Mouse (Mus musculus) myocyte (in vitro differentiated cells): Measurements from ENCODE around the gene Pappa.

ENCODE experiments used
- CEBPB ChIP-seq: IDR thresholded peaks from 2 replicates; pipeline ENCODE4 v1.6.1; 2011; ENCODE audit warnings: mild to moderate bottlenecking, moderate library complexity; ENCODE audit not compliant: poor library complexity, insufficient read depth, severe bottlenecking
- E2F4 ChIP-seq: IDR thresholded peaks from one replicate; pipeline ENCODE4 v1.6.1; 2011; ENCODE audit warnings: mild to moderate bottlenecking, control low read depth, moderate library complexity; ENCODE audit not compliant: insufficient read depth
- MAX ChIP-seq: IDR thresholded peaks from one replicate; pipeline ENCODE4 v1.6.1; 2011; ENCODE audit warnings: low read depth, mild to moderate bottlenecking, control low read depth
- MYOD1 ChIP-seq, 3 experiments: IDR thresholded peaks; one replicate each; pipeline ENCODE4 v1.6.1; 2011; ENCODE audit warnings: control low read depth in 2 of 3, low read depth in 2 of 3, mild to moderate bottlenecking in 2 of 3, moderate library complexity in 1 of 3; ENCODE audit not compliant: insufficient read length in 2 of 3, control insufficient read depth in 1 of 3
- MYOG ChIP-seq, 3 experiments: IDR thresholded peaks; one replicate each; pipeline ENCODE4 v1.6.1; 2011; ENCODE audit warnings: control low read depth in 2 of 3, low read depth in 2 of 3, mild to moderate bottlenecking in 2 of 3; ENCODE audit not compliant: insufficient read length in 2 of 3, control insufficient read depth in 1 of 3, insufficient read depth in 1 of 3
- POLR2A ChIP-seq: IDR thresholded peaks from one replicate; pipeline ENCODE4 v1.6.1; 2011; ENCODE audit warnings: low read depth, mild to moderate bottlenecking, control low read depth, moderate library complexity; ENCODE audit not compliant: insufficient read length
- POLR2AphosphoS2 ChIP-seq: IDR thresholded peaks from one replicate; pipeline ENCODE4 v1.6.1; 2011; ENCODE audit warnings: low read depth, control low read depth; ENCODE audit not compliant: insufficient read length
- REST ChIP-seq: IDR thresholded peaks from one replicate; pipeline ENCODE4 v1.6.1; 2011; ENCODE audit warnings: mild to moderate bottlenecking, control low read depth, moderate library complexity; ENCODE audit not compliant: insufficient read depth, insufficient read length
- USF1 ChIP-seq: IDR thresholded peaks from one replicate; pipeline ENCODE4 v1.6.1; 2011; ENCODE audit warnings: low read depth, mild to moderate bottlenecking, control low read depth, moderate library complexity

DNA sequence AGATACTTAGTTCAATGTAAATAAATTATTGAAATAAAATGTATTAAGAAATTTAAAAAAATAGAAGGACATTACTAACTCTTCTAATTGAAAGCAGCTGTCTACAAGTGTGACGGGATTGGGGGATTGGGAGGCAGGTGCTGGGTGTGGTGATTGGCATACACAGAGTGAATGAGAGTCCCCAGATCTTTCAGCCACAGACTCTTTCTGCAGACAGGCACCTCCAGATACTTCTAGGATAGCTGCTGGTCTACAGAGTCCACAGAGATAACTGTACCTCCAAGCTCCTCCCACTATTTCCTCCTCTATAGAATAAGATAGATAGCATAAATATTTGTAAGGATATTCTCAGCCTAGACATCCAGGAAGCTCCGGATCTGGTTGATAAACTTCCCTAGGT, 159.6 kb downstream of the Pappa start:
- TF ChIP-seq USF1 = no peak
- no peak for TF ChIP-seq POLR2A
- no peak for TF ChIP-seq E2F4
- TF ChIP-seq MYOD1 (IDR thresholded peaks at IDR 0.05; ENCODE audit: control insufficient read depth in 1 of 3, insufficient read length in 2 of 3, low read depth in 2 of 3) = no peak
- no peak for TF ChIP-seq MAX
- no peak for TF ChIP-seq REST
- TF ChIP-seq CEBPB = no peak
- TF ChIP-seq POLR2AphosphoS2 = no peak
- no peak for TF ChIP-seq MYOG (IDR thresholded peaks at IDR 0.05; ENCODE audit: control insufficient read depth in 1 of 3, insufficient read depth in 1 of 3, insufficient read length in 2 of 3, low read depth in 2 of 3)
